Mouse (Mus musculus) 3134 (cell line): ENCODE results near the gene 1700113H08Rik.

Source experiments
- DNase-seq: peaks from one replicate; pipeline ENCODE4 v3.0.0-alpha.2; 2011; ENCODE audit warnings: low spot score; ENCODE audit not compliant: insufficient read length; ENCODE audit errors: extremely low read depth

1700113H08Rik gene

GRCm38 (mm10) chr10:87058926-87059325, 1.1 kb downstream of the 1700113H08Rik start:
- DNase-seq = no peak

GRCm38 (mm10) chr10:87059447-87059846, 1.6 kb downstream of the 1700113H08Rik start:
- DNase-seq = no peak

DNA sequence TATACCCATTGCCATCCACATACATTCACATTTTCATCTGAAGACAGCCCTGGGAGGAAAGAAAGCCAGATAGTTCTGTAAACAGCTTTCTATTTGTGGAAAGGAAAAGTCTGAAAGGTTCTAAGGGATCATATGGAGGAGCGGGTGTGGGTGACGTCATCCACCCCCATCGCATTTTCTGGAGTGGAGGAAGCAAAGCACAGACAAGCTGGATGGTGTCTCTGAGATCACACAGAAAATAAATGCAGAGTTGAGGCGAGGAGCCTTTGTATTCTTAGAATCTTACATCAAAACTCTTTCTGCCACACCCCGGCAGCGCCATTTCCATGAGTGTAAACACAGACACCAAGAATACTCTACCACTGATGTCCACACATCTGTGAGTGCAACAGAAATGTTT, 26.4 kb downstream of the 1700113H08Rik start:
- no peak for DNase-seq

DNA sequence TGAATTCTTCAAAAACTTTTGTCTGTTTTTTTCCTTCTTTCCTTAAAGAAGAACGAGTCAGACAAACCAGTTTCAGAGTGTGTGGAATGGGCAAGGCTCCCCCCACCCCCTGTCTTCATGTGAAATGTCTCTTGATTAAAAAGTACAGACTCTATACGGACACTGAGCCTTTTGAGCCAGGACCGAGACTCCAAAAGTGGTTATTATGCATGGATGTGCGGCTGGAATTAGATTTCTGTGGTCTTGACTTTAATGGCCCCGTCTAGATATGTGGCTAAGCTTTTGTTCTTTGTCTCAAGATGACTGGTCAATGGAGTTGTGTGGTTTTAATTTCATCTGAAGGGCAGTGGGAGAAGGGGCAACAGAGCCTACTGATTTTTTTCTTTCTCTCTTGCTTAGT, 29.8 kb downstream of the 1700113H08Rik start:
- DNase-seq = no peak

GRCm38 (mm10) chr10:87094249-87094648, 36.4 kb downstream of the 1700113H08Rik start:
- DNase-seq = no peak

- DNase-seq = no peak
Observed at GRCm38 (mm10) chr10:87098722-87099121, 40.9 kb downstream of the 1700113H08Rik start.

GRCm38 (mm10) chr10:87100668-87101067, 42.8 kb downstream of the 1700113H08Rik start:
- DNase-seq = no peak

DNA sequence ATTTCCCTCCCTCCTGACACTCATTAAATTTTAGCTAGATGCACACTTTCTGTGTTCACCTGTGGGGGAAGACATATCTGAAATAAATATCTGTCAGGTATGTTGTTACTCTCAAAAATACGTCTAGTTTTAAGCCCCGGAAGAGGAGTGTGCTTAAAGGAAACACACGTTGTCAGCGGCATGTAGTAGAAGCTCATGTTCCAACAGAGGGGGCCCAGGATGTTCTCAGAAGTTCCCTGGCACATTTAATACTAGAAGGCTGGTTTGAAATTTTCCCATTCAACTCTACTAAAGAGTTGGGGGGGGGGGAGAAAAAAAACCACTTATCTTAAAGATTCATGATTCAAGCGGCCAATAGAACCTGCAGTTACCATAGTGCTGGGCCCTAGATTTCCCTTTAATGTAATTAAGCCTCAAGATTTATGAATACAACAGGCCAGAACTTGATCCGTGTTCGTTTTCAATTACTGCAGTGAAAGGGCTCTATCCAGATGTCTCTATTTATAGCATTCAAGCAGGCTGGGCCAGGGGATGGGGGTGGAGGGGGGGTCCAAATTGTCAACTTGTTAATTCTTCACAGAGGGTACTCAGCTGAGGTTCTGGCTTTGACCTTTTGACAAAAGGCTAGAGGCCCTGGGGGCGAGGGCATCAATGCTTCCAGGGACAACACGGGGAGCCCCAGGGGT, 43.6 kb downstream of the 1700113H08Rik start:
- no peak for DNase-seq

DNA sequence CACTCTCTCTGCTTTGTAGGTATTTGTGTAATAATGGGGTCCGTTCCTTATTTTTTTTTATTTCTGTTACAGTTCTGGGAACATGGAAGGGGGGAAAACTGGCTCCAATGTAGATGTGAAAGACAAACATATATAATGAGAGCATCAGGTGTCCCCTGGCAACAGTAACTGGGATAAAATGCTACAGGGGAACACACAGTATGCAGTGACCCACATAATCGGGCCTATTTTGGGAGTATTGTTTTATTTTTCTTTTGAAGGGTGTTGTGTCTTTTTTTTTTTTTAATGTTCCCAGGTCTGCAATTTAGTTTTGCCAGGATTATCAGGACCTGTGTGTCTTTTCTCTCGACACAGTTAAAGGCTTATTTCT, 44.1 kb downstream of the 1700113H08Rik start:
- DNase-seq = no peak

GRCm38 (mm10) chr10:87102455-87102854, 44.6 kb downstream of the 1700113H08Rik start:
- no peak for DNase-seq

DNA sequence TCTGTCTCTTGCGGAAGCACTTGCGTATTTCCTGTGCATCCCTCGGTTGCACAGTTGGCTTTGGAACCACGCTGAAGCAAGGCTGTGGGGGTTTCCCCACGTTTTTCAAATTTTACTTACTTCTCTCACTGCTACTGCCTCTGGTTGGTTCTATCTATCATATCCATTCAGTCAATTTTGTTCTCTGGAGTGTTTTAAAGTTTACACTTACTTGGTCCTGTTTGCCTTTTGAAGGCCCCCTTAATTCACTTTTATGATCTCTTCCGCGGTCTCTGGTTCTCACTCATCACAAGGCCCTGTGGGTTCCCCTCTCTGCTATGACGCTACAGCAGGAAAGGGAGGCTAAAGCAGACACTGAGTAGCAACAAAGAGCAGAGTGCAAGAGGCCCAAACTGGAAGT, 45.4 kb downstream of the 1700113H08Rik start:
- no peak for DNase-seq

DNA sequence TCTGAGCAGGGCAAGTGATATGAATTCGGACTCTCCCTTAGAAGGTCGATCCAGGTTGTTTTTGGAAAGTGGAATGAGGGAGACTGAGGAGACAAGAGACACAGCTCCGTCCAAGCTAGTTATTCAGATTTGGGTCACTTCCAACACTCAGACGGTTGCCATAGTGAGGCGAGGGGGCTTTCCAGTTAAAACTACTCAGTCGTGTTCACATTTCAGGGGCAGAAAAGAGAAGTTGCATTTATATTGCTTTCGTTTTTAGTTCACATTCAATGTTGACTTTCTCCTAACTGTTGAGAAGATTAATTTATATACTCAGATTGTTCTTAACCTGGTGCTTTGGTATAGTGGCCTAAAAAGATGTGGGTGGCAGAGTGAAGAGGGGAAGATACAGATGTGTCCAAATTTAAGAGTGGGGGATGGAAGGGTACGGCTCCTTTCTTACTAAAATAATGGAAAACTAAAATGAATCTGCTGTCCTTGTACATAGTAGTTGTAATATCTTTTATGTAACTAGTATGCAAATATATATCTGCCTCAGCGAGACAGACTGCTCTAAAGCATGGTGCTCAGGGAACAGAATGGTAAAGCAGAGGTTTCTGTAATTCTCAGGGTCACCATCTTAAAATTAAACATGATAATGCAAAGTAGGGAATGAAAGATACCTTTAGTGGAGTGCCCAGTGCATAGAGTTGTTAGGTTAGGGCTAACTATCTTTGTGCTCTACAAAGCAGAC, 49.9 kb downstream of the 1700113H08Rik start:
- no peak for DNase-seq

- DNase-seq = no peak
Observed at GRCm38 (mm10) chr10:87108333-87108732, 50.5 kb downstream of the 1700113H08Rik start.

- no peak for DNase-seq
Observed at GRCm38 (mm10) chr10:87109038-87109771, 51.4 kb downstream of the 1700113H08Rik start.

GRCm38 (mm10) chr10:87110909-87111308, 53.1 kb downstream of the 1700113H08Rik start:
- no peak for DNase-seq

DNA sequence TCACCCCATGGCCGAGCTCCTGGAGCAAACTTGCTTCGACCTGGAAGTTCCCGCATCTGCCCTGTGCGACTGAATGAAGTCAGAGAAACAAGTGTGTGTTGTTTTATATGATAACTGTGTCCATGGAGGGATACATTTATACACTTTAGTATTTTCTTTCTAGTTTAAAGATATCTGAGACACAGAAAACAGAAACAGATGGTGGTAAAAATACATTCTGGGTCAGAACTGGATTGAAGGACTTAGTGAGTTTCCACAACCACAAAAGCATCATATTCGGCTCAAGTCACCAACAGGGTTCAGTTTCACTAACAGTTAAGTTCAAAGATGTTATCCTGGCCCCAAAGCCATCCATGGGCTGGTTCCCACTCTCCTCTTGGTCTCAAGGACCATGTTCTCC, 67.2 kb downstream of the 1700113H08Rik start:
- no peak for DNase-seq

- DNase-seq = no peak
Observed at GRCm38 (mm10) chr10:87126186-87126824, 68.5 kb downstream of the 1700113H08Rik start.

DNA sequence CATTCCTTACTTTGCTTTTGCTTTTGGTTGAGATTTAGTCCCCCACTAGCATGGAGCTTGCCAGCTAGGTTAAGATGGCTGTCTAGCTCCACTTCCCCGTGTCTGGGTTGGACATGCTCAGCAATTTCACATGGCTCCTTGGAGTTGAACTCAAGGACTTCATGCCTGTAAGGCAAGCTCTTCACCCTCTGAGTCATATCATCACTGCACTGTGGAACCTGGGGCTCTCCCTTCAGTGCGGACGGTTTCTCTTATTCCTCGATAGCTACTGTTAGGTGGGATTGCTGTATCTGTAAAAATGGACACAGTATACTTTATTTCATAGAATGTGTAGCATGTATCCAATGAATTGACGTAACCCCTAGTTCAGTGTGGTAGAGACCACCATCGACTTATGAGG, 93.2 kb downstream of the 1700113H08Rik start:
- no peak for DNase-seq

DNA sequence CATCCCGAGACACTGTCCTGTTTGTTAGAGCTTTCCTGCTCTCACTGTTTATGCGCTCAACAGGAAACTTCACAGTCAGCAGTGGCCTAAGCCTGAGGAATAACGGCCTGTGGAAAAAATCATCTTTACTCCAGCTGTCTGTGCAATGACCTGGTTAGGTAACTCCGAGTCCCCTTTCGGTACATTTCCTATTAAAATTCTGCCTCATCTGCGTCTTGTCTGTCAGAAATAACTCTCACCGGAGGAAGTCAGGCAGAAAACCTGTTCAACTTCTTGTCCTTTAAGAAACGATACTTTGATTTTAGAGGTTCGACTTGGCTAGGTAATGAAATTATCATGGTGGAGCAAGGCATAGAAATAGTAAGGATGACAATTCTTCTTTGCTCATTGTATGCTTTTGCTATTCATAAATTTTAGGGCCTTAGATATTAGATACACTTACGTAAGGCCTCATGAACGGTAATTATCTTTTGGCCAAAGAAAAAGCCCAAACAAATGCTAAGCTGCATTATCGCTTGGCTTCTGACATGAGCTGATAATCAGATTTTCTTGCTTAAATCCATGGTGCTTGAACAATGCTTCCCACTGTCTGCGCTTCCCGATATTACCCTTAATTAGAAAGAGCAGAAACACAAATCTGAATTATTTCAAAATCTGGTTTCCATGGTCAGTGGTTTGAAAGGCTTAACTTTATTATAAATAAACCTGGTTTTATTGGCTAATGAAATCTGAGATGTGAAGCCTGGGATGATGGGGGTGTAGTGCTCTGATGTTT, 96.1 kb downstream of the 1700113H08Rik start:
- DNase-seq = no peak

GRCm38 (mm10) chr10:87159781-87160180, 101.9 kb downstream of the 1700113H08Rik start:
- DNase-seq = no peak
